Mouse (Mus musculus): ENCODE measurements around the gene Actr10. TPM values are rescaled to one million over a fixed set of nuclear protein-coding genes. Genes with fewer than 3 reads are reported as not detected.

The Actr10 gene
- total RNA-seq (2021), result 100 to 1,000 TPM; 165 to 169 TPM
- long read RNA-seq, experiment 1, full-length matches to known transcripts, result 50 of 53 reads
- long read RNA-seq, experiment 1, partial matches to known transcripts, result 1 of 53 reads
- long read RNA-seq, experiment 1, other reads (novel, unspliced or antisense), result 2 of 53 reads
- long read RNA-seq, experiment 2, full-length matches to known transcripts, result 34 of 42 reads
- long read RNA-seq, experiment 2, partial matches to known transcripts, result 3 of 42 reads
- long read RNA-seq, experiment 2, other reads (novel, unspliced or antisense), result 5 of 42 reads

DNA sequence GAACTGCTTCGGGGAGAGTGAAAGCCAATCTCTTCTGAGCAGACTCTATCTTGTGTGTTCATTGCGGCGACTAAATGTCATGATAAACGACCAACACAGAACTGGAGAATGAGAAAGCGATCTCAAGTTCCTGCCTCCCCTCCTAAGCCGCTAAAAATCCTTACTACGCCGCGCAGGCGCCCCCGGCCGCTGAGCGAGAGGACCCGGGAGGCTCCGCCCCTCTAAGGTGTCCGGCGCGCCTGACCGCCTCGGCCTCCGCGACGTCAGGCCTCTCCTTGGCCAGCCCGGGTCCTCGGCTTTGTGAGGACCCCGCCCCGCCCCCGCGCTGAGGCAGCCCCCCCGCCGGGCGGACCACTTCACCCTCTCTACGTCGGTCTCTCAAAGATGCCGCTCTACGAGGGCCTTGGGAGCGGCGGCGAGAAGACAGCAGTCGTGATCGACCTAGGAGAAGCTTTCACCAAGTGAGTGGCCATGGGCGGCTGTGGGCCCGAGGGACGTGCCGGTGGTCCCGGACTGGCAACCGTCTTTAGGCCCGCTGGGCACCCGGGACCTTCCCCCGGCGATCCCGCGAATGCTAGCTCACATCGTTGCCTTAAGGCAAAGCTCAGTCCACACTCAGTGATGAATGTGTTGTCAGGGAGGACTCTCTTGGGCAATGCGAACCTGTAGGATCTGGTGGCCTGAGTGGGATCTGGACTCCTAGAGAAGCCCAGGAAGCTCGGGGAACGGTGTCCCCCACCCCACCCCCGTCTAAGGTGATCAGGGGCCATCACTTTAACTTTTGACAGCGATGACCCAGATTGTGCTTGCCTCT is at the start of gene Actr10:
TSS of gene Actr10 (plus strand) at position 287 of the 814 bp plus-strand sequence.
- peak; percentile 89 to 91 for DNase-seq (ENCODE audit: low spot score in 2 of 2)

DNA sequence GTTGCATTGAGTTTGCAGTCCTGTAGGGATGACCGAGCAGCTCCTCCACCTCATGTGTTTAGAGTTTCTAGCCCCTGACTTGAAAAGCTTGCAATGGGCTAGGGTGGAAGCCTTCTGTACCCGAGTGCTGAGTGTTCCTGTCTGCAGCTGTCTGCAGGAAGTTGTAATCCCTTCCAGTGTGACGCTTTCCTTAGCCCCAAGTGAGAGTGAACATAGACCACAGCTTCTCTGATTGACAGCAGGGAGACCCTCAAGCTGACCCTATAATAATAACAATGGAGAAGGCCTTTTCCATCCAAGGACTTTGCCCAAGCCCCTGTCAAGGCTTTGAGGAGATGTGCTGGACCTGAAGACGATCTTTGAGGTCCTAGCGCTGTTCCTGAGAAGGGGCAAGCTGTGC is 47.3 kb upstream of the Actr10 start:
- no peak for DNase-seq (ENCODE audit: low spot score in 2 of 2)

DNA sequence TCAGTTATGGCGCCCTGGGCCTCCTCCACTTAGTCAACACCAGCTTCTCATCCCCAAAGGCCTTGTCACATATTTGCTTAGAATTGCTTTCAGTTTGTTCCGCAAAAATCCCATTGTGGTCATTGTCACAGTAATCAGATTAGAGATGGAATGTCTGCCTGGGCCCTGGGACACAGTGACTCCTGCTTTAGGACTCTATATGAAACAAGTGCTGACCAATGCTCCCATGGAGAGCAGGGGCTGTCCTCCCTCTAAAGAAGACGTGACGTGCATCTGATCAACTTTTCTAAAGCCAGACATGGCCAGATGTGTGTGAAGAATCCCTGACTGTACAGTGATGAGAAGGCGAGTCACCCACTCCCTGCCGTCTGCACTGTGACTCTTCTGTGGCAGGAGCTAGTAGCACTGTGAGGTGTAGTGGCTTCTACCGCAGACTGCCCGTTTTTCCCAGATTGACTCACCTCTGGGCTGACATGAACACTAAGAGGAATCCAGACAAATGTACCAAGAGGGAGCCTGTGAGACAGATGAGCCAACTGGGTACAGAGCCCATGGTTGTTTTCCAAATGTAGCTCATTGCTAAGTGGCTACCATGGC is 46.7 kb upstream of the Actr10 start:
- no peak for DNase-seq (ENCODE audit: low spot score in 2 of 2)

DNA sequence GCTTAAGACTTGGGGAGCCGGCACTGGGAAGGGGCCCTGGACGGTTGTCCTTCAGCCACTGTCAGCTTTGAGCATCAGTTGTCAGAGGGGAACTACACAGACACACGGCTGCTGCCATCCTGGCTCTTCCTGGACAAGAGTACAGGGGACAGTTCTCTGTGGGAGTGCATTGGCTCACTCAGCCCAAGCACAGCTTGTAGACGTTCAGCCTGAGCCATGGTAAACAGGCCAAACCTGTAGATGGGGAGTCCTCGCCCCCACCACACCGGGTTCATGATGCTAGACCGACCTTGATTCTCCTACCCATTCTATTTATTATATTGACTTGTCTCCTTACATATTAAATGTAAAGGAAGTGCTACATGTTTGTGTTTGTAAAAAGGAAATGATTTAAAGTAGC is 42.4 kb upstream of the Actr10 start:
- DNase-seq (ENCODE audit: low spot score in 2 of 2), result no peak

DNA sequence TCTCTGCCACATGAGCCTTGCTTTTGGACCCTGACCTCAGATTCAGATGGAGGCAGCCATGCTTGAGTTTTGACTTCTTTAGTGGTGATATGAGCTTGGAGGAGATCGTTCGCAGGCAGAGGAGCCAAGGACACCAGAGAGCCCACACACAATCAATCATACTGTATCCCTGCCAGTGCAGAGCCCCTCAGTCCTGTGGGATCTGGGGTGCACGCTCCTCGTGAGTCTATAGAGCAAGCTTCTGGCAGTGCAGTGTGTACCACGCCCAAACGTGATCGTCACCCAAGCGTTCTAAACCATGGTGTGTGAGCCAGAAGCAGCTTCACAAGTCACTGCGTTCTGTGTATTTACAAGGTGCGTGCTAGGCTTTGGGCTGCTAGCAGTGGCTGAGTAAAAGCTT is 41.6 kb upstream of the Actr10 start:
- no peak for DNase-seq (ENCODE audit: low spot score in 2 of 2)

DNA sequence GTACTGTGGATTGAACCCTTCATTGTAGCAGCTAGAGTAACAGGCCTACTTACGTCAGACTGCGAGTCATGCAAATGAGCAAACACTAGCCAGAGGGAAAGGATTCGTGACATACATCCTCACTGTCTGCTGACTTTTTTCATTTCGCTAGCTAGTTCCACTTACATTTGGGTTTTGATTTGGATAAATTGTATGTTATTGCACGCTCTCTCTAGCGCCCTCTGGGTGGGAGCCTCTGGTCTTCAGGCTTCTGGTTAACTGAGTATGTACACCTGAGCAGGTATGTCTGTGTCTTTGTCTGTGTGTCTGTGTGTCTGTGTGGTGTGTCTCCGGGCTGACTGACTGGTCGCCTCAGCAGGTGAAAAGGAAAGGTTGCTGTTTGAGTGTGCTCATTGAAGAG is 40.2 kb upstream of the Actr10 start:
- DNase-seq (ENCODE audit: low spot score in 2 of 2), result no peak

DNA sequence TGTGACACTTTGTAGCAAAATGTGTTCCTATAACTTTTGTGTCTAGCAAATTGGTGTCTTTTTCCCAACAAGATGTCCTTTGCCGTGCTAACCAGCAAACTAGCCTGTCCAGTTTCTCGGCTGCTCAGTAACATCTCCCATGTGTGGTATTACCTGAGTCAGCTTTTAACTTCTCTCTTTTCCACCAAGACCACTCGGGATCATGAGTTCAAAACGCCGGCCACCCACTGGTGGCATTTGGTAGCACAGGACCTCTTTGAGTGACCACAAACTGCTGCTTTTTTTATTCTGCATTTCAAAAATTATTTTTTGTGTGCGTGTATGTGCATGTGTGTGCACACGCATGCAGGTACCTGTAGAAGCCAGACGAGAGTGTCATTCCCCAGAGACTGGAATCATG is 39.2 kb upstream of the Actr10 start:
- no peak for DNase-seq (ENCODE audit: low spot score in 2 of 2)

DNA sequence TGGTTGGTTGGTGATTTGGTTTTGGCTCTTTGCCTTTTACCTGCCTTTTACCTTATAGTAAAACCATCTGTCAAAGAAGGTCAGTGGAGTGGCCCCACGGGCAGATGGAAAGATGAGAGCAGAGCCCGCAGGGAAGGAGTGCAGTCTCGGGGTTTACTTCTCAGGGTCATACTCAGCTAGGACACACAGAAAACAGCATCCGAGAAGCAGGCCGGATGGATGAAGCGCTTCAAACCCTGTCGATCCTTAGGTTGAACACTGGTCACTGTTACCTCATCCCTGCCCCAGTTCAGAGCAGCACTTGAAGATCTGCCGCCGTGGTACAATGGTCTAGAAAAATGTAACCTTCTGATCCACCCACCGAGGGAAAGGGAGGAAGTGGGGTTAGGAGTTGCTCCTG is 33.2 kb upstream of the Actr10 start:
- no peak for DNase-seq (ENCODE audit: low spot score in 2 of 2)

DNA sequence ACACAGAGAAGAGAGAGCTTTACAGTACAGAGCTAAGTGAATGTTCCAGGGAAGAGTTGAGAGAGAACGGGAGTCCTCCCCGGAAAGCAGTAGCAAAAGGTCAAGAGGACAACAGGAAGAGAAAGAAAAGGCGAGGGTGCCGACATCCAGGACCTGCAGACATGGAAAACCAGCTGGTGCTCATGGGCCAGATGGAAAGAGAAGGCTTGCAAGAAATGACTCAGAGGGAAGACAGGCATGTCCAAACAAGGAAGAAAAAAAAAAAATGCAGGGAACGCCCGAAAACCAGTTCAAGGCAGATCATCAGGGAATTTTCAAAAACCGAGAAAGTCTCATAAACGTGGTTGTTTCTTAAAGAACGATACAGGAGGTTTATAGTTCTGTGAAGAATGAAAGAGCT is 30.8 kb upstream of the Actr10 start:
- no peak for DNase-seq (ENCODE audit: low spot score in 2 of 2)

DNA sequence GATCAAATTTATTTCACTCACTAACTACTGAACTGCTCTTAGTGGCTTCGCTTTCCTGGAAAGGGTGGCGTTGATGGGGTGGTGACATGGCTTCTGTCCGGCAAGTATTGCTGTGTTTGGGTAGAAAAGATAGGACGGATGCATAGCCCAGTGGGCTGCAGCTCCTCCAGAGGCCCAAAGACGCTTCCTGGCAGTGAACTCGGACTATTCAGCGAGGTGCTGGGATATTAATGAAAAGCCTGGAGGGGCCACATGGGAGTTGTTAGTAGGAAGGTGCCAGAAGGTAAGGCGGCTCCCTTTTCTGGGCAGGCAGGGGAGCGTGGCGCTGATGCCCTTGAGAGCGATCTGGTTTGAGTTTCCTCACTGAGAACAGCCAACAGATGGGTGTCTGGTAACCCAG is 30.0 kb upstream of the Actr10 start:
- no peak for DNase-seq (ENCODE audit: low spot score in 2 of 2)

DNA sequence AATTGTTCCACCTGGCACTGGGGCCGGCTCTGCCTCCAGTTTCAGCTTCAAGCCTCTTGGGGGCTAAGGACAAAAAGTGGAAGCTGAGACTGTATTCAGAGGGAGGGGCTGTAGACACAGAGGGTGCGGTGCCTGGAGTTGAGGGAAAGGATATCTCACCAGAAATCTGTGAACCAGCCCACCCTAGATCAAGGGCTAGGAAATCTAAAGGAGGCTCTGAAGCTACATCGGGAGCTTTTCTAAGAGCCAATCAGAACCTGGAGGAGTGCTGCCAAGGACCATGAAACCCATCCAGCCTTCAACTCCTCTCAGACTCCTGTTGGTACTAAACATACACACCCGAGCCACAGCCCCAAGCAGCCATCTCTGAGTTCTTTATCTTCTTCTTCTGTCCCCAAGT is 29.6 kb upstream of the Actr10 start:
- no peak for DNase-seq (ENCODE audit: low spot score in 2 of 2)

DNA sequence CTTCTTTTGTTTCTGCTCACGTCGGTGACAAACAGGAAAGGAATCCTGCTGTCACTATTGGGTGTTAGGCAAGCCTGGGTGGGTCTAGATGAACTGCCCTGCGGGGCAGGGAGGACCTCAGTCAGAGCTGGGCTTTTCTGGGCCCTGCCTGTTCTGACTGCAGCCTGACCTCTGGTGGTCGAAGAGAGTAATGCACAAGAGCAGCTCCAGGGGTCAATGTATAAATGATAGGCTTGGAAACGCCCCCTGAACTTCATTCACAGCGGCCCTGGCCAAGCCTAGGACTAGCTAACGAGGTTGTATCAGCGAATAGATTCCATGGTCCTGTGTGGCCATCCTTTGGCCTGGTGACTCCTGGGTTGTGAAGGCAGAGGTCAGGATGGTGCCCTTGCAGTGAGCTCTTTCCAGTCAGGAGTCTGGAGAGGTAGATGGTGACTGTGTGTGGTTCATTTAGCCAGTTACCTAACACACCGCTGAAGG is 27.4 kb upstream of the Actr10 start:
- peak; percentile 65 to 82 for DNase-seq (ENCODE audit: low spot score in 2 of 2)

DNA sequence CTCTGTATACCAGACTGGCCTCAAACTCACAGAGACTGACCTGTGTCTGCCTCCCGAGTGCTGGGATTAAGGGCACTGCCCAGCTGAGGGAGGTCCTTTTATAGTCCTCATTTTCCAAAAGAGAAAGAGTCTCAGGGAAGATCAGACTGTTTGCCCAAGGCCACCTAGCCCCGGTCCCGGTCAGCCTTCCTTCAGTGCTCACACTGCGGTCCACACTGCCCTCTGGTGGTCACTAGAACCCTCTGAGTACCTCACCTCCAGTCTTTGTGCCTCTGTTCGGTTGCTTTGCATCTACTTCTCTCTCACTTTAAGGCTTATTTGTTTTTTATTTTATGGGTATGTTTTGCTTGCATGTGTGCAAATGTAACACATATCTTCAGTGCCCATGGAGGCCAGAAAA is 26.6 kb upstream of the Actr10 start:
- peak; percentile 81 to 91 for DNase-seq (ENCODE audit: low spot score in 2 of 2)

DNA sequence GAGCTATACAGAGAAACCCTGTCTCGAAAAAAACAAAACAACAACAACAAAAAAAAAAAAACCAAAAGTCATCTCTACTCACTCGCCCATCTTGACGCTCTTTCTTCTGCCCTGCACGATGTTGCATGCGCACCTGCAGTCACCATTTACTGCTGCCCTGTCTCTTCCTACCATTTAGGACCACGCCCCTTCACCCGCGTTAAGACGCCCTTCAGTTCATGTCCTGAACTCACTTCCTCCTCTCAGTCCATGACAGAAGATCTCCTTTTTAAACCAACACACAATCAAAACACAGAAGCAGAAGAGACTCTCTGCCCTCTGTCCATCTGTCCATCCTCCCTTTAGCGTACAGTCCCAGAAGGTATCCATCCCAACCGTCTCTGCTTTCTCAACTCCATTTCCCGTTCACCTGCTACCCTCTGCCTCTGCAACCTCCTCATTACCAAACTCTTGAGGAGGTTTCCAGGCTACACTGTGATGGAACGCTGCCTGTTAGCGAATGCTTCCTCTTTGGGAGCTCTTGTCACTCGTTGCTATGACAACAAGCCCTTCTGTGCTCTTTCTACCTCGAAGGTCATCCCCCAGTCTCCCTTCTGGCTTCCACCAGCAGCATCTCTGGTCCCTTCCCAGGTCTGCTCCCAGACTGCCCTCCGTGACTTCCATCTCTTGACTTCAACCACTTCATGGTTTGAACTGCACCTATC is 25.8 kb upstream of the Actr10 start:
- DNase-seq (ENCODE audit: low spot score in 2 of 2), result no peak

DNA sequence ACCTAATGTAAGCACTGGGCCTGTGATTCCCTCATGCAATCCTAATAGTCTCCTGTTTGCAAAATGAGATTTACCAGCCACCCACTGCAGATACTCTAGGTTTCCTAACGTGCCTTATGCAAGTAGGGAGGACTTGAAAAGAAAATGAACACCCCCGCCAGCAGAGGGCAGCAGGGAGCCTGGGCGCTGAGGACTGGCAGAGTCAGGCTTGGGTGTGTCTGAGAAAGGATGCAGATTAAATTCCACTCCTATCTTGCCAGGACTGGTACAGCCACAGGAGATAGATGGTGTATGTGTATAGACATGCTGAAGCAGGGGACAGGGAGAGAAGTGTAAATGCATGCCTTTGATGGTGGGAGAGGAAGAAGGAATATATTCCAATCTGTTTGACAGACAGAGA is 24.2 kb upstream of the Actr10 start:
- peak; percentile 59 to 70 for DNase-seq (ENCODE audit: low spot score in 2 of 2)

DNA sequence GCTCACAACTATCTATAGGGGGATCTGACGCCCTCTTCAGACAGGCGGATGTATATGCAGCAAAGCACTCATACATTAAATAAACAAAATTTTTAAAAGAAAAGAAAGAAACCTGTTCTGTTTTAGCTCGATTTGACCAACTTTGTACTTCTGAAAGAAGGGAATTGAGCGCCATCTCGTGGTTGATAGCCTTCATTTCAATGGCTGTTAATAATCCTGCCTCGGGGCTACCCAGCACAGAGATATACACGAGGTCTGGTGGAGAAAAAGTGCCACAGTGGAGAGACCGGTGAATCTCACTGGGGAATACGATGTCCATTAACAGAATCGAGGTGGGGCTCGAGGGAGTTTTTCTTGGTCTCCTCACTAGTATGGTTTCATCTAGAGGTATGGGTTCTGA is 23.3 kb upstream of the Actr10 start:
- peak; percentile 48 to 54 for DNase-seq (ENCODE audit: low spot score in 2 of 2)

DNA sequence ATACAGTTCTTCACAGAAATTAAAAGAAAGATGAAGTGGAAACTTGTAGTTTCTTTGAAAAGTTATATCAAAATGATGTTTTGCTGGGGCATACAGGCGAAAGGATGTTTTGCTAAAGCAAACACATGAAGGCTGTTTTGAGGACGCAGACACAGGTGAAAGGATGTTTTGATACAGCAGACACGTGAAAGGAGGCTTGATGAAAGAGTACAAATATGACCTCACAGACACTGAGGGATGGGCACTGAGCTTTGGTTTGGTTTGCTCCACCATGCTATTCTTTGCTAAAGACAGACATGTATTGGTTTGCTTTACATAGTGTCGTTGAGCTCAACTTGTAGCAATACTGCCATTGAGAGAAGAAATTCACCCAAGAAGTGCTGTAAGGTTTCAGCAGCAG is 7.9 kb upstream of the Actr10 start:
- no peak for DNase-seq (ENCODE audit: low spot score in 2 of 2)

DNA sequence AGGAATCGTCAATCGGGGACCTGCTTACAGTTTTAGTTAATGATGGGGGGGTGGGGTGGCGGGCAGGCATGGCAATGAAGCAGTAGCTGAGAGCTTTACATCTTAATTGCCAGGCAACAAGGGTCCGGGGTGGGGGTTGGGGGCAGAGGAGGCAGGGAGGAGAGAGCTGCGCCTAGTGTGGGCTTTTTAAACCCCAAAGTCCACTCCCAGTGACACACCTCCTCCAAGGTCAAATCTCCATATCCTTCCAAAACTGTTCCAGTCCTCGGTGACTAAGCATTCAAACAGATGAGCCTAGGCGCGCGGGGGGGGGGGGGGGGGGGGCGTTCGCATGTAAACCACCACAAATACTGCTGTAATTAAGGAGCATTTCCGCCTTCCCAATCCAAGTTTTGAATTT is 507 bp upstream of the Actr10 start:
- no peak for DNase-seq (ENCODE audit: low spot score in 2 of 2)

DNA sequence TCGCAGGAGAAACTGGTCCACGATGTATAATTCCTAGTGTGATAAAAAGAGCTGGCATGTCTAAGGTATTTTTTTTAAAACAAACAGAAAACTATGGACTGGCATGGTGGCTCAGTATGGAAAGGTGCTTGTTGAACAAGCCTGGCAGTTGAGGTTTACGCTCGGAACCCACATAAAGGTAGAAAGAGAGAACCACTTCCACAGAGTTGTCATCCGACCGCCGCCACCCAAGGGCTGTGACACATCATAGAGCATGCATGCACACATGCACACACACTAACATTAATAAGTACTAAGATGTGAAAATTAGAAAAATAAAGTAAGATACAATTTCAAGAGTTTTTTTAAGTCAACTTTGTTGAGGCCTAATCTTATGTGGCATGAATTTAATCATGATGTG is 3.1 kb downstream of the Actr10 start:
- no peak for DNase-seq (ENCODE audit: low spot score in 2 of 2)

DNA sequence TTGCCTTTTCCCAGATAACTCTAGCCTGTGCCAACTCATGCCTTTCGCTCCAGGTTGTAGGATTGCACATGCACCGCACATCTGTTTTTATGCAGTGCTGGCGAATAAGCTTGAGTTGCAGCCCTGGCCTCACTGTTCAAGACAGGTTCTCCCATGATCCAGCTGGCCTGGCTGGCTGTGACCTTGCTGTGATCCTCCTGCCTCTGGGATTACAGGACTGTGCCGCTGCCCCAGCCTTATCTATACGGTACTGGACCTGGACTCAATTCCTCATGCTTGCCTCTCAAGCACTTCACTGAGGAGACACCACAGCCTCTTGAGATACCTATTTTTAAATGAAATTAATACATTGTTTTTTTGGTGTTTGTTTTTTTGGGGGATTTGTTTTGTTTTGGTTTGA is 6.5 kb downstream of the Actr10 start:
- no peak for DNase-seq (ENCODE audit: low spot score in 2 of 2)

DNA sequence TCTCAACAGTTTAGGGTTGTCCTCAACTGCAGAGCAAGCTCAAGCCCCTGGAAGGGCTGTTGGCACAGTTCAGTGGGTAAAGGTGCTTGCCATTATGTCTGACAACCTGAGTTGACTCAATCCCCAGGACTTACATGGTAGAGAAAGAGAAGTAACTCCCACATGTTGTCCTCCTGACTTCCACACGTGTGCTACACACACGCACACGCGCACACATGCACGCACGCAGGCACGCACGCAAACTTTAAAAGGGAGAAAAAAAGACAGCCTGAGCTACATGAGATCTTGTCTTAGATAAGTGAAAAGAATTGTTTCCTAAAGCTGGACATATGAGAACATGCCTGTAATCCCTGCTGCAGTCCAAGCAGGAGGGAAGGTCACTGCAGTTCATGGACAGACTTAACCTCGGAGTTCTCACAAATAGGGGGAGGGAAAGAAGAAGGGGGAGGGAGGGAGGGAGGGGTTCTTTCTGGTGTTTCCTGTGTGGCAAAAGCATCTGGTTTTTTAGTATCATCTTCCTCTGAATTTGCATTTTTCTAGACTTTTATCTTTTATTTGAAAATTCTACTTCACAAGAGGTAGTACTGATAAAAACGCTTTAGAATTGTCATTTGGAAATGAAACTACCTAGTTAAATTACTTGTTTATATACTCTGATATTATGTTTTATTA is 9.1 kb downstream of the Actr10 start:
- no peak for DNase-seq (ENCODE audit: low spot score in 2 of 2)

Measured in left cerebral cortex, adult 18-20 months (tissue).